Mouse (Mus musculus) lung, postnatal 14 days (tissue): ENCODE measurements at regions not wholly inside any gene's neighbourhood (a gene's known extent, or its start where the extent isn't known, plus 50 kb on each side); places are given as distances from the start of the nearest gene placed in this dataset.
A peak's percentile ranks its signal among the peaks of the same experiment; 100 is the strongest.

Experiments used
- DNase-seq: peaks from one replicate; pipeline ENCODE4 v3.0.0; 2021

DNA sequence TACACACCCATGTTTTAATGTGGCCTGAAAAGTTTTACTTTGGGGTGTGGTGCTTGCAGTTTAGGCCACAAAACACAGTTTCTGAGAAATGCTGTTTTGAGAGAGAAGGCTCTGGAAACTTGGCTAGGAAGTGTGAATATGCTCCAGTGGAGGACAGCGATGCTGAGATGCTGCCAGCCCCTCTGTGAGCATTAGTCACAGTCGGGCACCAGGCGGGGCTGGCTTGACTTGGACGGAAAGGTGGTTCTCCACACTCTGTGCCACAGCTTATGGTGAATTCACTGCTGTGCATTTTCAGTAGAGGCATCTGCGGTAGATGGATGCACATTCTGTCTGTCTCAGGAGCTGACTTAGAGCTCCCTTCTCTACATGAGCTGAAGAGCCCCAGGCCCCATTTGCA, 326.0 kb downstream of the 1500009L16Rik start:
- no peak for DNase-seq

DNA sequence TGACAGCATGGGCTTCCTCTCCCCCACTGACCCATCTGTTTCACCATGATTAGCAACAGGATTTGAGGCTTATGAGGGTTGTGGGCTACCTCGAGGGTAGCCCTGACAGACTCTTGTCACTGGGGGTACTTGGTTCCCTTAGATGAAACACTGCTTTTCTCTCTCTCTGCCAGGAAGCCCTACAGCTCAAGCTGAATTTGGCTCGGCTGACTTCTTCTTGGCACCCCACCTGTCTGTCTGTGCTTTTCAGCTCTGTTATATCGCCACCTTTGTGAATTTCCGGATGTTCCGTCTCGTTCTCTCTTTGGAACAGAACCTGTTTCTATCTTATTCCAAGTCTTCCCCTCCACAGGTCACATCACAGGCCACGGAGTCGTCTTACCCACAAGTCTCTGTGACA, 330.0 kb downstream of the 1500009L16Rik start:
- DNase-seq, result no peak

DNA sequence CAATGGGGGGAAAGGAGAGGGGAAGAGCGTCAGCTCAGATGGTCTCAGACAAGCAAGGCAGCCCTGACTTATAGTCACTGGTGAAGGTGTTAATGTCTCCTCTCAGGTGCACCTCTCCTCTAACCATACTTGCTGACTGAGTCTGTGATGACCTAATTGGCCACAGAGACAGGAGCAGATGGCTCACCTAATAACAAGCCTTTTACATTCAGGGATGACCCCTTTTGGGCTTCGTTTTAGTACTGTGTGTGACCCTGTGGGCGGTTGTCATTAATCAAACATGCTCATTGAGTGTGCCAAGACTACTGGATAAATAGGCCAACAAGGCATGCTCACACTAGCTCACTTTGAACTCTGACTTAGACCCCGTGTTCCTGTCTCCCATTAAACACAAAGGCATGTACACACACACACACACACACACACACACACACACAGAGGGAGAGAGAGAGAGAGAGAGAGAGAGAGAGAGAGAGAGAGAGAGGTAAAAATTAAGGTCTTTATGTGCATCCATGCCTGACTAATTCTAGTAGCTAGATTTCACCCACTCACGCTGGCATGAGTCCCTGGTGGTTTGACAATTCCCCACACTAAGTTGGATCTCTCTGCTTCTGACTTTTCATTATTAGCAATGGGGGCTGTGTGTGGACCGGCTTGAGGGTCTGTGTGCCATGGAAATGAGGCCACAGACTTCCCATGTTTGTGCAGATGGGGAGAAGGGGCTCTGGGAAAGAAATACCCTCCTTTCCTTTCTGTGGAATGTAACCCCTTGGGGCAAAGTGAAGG, 332.1 kb downstream of the 1500009L16Rik start:
- DNase-seq, result no peak

DNA sequence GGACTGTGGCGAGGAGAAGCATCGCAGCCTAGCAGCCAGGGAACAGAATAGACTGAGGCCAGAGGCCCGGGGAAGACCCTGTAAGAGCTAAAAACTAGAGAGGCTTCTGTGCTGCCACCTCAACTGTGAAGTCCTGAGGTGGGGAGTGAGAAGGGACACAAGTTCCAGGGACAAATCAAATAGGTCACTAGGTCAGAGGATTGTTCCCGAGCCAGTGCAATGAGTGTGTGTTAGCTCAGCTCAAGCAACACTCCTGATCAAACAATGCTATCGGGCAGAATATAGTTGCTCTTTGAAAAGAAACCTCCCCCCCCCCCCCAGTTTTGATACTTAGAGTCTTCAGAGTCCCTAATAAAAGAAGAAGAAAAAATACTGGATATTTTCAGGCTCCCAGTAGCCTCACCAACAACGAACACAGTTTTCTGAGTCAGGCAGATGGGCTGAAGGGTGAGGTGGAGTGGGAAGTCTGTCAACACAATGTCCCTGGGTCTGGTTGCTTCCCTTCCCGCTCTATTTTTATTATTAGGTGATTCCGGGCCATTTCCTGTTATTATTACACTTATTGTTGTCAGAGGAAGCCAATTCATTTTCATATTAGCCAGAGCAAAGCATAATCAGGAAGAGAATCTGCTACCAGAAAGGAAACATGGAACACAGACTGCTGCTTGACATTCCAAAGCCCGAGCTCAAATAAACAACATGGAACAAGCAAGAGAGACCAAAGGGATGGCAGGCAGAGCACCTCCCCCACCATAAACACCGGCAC, 332.9 kb downstream of the 1500009L16Rik start:
- DNase-seq, result peak; percentile 25

DNA sequence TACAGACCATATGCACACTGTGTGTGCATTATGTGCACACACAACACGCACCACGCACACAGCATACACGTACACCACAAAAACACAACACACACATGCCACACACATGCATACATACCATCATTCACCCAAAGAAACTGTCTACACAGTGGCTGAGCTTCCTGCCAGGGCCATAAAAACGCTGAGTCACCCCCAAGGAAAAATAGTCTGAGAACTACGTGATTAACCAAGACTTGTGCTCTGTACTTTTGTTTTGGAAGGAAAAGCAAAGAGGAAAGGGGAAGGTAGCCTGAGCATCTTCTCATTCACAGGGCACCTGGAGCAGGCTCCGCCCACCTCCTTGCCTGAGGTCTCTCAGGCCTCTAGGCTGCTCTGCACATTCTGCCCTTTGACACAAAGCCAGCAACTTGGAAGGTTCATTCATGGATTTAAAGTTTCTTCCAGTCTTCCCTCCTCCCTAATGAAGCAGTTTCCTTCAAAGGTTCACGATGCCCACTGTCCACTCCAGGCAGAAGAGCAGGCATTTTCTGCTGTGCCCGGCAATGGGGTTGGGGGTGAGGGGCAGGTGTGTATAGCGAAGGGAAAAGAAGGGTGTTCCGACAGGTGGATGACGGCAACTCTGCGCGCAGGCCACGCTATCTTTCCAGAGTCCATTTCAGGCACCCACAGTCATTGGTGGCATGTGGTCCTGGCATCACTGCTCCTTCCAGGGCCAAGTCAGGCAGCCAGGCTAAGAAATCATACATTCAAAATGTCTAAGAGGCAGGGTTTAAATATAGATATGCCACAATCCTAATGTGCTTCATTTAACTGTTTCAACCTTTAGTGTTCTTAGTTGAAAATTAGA, 333.9 kb downstream of the 1500009L16Rik start:
- DNase-seq, result no peak

DNA sequence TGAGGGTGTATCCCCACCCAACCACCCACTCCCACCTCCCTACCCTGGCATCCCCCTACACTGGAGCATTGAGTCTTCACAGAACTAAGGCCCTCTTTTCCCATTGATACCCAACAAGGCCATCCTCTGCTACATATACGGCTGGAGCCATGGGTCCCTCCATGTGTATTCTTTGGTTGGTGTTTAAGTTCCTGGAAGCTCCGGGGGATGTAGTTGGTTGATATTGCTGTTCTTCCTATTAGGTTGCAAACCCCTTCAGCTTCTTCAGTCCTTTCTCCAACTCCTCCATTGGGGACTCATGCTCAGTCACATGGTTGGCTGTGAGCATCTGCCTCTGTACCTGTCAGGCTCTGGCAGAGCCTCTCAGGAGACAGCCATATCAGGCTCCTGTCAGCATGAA, 335.6 kb downstream of the 1500009L16Rik start:
- no peak for DNase-seq

DNA sequence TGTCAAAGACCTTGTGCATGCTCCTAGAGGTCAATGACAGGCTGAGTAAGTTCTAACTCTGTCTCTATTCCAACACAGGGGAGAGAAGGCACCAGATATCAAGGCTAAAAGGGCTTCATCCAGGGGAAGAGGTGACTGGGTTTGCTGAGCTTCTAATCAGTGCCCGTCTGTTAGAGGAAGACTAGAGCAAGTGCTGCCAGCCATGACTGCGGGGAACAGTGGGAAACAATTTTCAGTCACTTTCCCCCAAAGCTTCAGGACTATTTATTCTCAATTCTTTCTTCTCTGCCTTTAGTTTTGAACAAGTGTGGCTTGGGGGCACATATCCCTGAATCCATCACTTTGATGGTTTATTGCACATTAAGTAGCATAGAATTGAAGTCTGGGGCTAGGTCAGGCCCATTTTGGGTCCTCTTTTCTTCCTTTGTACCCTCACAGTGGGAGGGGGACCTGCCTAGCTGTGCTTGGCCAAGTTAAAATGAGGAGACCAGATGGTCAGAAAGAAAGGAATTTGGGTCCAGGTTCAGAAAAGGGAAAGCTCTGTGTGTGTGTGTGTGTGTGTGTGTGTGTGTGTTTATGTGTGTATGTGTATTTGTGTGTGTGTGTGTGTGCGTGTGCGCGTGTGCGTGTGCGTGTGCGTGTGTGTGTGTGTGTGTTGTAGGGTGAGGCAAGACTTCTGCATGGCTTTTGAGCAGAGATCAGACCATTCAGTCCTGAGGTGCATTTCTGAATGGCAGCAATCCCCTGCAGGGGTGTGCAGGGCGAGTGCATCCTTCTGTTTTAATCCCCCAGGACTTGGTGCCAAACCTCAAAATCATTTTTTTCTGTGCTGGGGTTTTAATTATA, 337.2 kb downstream of the 1500009L16Rik start:
- no peak for DNase-seq

DNA sequence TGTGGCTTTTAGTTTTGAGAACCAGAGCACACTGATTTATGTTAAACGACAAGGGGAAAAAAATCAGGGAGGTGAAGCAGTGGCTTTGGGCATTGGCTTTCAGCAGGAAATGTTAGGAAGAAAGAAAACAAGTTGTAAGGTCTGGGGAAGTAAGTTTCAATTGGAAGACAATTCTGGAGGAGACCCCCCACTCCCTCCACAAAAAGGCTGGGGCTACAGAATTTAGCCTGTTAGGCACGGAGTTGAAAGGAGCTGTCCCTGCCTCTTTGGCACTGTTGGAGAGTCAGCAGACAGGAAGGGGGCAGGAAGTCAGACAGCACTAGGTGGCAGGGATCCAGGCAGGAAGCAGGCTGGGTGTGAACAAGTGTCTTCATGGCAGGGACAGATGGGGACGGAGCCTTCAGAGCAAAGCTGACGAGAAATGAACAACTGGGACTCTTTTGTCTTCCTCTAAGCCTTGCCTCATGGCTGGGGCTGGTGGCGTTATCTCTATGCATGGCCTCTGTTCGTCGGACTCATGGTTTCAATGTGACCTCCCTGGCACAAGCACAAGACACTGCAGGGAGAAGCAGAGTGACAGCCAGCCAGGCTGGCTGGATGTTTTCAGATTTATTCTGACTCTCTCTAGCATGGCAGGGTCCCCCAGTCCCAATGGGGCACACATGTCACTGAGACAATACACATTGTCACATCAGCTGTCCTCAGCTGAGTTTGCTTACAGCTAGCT, 338.0 kb downstream of the 1500009L16Rik start:
- DNase-seq, result peak; percentile 87

DNA sequence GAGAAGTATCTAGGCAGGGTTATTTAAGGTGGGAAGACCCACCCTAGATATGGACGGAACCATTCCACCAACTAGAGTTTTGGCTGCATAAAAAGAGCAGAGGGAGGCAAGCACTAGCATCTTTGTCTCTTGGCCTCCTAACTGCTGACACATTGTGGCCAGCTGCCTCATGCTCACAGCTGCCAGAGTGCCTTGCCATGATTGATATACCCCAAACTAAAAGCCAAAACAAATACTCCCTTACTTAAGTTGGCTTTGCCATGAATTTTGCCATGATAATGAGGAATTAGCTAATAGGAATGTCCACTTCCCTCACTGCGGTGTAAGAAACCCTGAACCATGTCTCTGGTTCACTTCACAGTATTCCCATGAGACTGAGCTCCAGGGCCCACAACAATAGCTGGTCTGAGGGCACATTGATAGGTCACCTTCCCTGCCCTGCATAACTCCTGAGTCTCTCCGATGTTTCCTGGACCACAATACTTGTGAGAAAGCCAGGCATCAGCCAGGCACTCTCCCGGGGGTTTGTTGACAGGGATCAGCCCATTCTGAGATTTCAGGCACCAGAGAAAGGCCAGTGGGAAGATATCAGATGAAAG, 344.5 kb downstream of the 1500009L16Rik start:
- peak; percentile 13 for DNase-seq

DNA sequence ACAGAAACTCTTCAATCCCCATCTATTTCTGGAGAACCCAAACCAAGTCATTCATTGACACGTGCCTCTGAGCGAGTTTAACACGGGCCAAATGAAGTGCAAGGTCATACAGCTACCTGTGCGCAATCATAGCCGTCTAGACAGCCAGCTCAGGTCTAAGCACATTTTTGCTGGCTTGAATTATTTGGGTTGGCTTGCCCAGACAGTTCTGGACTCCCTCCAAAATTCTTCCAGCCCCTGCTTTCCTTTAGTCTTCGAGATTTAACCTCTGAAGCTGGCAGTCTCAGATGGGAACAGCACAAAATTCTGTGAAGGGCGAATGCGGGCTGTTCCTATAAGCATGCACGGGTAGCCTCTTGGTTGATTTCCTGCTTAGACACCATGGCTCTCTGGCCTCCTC, 347.1 kb downstream of the 1500009L16Rik start:
- DNase-seq, result no peak

DNA sequence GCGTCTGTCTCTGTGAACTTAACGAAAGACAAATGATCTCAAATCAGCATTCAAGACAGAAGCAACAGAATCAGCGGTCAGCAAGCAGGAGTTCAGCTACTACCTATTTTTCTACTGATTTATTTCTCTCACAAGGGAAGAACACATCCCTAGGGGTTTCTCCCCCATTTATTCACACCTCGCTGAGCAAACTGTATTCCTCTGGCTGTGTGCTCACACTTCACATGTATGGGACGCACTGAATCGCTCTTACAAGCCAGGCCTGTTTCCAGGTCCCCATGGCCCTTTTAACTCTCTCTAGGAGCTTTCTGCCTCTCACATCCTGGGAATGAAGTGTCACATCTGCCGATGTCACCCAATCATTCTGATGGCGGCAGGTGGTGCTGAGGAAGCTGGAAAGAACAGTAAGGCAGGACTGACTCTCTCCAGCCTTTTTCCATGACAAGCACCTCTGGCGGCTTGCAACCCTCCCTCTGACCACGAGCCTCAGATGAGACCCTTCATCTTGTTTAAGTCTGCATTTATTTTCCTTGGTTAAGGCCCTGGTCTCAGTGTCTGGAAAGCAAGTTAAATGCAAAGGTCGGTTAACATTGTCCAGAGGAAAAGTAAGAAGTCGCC, 350.3 kb downstream of the 1500009L16Rik start:
- DNase-seq, result no peak

DNA sequence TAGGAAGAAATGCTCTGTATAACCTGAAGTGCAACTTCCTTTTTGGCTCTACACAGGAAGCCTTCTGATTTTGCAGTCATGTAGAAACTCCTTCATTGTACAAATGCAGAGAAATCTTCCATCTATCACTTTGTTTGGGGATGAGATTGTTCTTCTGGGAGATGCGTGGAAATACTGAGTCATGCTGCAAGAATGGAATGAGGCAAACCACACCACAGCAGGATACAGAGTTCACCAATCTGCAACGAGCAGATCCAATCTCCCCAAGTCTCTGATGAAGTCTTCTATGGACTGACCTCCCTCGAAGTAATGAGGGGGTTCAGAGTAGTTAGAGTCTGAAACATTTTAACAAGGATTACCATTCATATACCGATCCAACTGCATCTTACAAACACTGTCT, 352.9 kb downstream of the 1500009L16Rik start:
- no peak for DNase-seq

DNA sequence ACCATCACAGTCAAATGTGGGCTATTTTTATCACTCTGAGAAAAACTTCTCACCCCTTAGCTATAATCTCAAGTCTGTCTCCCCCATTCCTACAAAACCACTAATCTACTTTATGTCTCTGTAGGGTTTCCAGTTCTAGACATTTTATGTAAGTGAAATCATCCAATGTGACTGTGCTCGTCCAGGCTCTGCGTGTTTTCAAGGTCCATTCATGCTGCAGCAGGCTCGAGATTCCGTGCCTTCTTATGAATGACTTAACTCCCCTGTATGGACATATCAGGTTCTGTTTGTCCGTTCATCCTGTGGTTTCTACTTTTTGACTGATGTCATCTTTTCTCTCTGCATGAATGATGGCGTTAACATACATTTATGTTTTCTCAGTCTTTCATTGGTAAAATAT, 357.6 kb downstream of the 1500009L16Rik start:
- DNase-seq, result no peak

DNA sequence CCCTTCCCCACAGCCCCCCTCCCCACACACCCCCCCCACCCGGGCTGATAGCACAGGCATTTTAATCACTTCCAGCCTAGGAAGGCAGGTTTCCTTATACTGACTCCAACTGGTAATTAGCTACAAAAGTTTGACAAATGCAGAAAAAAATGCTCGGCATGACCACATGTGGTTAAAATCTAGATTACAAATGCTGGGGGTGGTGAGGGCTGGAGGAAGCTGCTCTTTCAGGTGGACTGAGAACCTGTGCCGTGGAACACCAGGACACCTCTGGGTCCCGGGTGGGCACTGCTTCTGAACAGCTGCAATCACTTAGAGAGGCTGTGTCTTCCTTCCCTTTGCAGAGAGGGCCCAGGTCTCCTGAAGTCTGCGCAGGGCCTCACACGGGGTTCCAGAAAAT, 358.7 kb downstream of the Nuak1 start:
- no peak for DNase-seq

DNA sequence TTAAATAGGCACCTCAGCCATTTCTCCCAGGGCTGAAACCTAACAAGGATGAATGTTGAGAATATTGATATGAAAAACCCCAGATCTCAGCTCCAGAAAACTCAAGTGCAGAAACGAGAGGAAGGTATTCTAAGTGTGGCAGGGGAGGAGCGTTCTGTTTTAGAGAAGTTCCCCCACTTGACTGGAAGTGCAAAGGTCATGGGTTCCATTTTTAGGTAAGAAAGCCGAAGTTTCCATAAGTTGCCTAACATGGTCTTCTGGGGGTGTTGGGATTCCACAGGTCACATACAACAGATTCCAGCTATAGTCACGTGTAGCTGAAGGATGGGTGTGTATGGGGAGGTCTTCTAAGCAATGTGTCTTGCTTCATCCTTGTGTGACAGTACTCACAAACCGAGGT, 352.9 kb downstream of the Nuak1 start:
- no peak for DNase-seq

DNA sequence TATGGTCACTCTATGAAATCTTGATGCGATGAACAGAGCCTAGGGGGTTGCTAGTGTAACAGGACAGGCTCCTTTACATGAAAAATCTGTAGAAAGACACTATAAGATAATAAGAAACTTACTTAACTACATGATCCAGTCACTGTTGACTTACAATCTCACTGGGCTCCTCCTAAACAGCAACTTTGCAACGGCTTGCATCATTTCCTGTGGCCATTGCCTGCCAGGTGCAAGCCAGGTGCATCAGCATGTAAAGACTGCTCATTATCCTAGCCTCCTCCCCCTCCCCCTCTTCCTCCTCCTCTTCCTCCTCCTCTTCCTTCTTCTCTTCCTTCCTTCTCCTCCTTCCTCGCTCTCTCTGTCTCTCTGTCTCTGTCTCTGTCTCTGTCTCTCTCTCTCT, 352.5 kb downstream of the Nuak1 start:
- DNase-seq, result no peak

DNA sequence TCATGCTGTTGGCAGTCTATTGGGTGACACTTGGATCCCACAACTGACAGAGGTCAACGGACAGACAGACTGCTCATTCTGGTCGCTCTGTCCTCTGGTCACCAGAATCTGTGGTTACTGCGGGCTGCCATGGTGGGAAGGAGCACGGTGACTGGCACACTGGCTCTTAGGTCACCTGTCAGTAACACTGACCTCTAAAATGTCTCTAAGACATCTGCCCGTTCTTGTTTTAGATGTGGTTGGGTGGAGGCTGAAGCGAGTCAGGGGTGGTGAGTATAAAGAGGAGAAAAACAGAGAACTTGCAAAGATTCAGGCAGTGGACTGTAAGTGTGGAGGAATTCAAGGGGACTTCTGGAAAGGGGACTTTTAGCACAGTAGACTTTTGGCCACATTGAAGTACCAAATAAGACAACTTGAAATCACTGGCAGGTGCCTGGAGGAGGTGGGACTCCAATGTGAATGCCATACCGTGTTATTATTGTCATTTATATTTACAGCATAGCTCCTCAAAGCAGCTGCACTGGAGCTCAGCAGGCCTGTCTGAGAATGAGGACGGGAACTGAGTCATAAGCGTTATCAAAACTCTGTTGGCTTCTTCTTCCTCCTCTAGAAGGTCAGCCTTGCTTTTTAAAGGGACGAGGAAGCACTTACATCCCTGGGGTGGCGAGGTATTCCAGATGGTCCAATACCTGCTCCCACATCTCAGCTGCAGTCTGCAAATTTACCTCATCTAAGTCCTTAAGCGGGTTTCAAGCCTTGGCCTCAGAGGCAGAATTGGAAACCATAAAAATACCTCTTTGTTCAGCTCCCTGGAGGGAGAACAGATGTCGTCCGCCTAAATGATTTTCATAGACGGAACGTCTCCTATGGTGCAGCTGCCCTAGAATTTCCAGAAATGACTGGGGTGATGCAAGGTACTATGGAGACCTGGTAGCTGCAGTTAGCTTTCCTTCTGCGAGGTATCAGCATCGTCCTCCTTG, 351.3 kb downstream of the Nuak1 start:
- DNase-seq, result no peak

DNA sequence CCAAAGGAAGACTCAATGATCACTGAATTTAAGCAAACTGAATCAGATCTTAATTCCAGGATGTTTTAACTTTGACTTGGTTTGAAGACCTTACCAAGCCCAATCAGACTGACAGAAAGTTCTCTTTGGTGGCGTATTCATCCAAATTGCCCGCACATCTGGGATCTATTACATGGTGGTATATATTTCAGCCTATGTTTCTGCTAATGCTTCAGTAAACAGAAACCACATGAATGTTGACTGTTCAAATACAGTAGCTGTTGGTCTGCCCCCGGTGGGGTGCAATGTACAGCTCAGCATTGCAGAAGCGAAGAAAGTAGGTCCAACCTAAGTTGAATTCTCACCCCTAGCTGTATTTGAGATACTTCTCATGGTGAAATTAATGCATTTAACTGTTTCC, 346.5 kb downstream of the Nuak1 start:
- no peak for DNase-seq

DNA sequence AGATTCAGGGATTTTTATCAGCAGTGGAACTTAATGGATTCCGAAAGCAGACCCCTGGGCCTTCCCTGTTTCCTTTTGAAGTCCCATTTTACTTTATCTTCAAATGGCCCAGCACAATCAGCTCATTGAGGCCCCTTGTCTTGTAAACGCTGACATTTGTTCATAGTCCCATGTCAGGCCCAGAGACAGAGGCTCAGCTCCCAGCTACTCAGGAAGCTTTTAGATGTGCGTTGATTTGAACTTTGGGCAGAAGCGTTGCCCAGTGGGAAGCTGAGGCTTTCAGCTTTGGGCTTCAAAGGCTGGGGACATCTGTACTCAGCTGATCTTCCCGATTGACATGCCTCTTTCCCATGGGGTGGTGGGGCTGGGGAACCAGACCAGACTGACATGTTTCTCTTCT, 343.2 kb downstream of the Nuak1 start:
- DNase-seq, result no peak

DNA sequence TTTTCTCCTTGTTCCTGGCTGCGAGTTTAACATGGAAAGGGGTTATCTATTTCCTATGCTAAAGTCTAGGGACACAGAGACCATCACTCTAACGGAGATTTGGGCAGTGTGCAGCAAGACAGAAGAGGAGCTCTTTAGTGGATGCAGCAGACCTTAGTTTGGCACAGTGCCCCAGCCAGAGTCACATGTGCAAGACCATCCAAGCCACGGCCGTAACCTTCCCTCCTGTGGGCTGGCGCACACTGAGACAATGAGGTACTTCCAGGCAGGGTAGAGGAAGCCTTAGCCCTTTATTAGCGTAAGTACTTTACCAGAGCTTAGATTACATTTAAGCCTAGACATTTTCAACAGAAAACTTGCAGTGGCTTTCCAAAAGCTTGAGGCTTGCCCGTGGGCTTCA, 336.4 kb downstream of the Nuak1 start:
- no peak for DNase-seq
